Mouse (Mus musculus): Measurements from ENCODE around the gene Kcnh5. TPM values are rescaled to one million over a fixed set of nuclear protein-coding genes. Genes with fewer than 3 reads are reported as not detected.

The Kcnh5 gene
- total RNA-seq, 2 experiments from 2014 or later, result 82.1 to 86.4 TPM

DNA sequence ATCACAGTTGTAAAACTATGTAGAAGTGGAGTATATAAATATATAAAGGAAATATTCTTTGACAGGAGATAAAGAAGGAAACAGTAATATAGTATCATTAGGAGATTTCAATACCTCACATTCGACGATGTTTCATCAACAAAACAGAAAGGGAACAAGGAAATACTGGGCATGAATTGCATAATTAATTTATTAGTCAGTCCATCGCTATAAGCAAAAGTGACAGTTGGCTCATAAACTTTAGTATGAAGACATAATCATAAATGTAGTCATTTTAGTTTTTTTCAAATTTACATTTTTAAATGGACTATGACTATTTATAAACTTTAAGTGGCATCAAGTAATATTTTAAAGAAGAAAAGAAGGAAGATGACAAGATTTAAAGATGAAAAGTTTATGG is 205.9 kb downstream of the Kcnh5 start:
- intact Hi-C loops (cut with DNase I), result no loop called here

DNA sequence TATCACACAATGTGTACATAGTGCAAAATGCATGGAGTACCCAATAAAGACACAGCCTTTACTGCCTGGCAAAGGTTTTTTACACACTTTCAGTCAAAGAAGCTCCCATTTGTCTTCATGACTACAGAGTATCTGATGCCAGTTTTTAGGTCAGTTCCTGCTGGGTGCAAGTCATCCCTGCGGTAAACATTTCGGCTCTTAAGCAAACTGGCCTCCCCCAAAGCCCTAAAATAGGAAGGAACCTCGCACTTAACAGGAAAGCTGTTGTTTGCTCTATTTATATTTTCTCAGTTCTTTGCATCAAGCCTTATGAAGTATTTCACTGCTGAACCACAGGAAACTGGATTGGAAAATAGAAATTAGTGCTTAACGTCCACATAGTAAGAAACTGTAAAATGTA is 207.7 kb downstream of the Kcnh5 start:
- intact Hi-C loops (cut with DNase I), result no loop called here
- no peak for DNase-seq (ENCODE audit: low spot score in 2 of 2)

More for the DNA sequence above, 205.9 kb downstream of the Kcnh5 start:
- DNase-seq (ENCODE audit: low spot score in 2 of 2), result no peak

DNA sequence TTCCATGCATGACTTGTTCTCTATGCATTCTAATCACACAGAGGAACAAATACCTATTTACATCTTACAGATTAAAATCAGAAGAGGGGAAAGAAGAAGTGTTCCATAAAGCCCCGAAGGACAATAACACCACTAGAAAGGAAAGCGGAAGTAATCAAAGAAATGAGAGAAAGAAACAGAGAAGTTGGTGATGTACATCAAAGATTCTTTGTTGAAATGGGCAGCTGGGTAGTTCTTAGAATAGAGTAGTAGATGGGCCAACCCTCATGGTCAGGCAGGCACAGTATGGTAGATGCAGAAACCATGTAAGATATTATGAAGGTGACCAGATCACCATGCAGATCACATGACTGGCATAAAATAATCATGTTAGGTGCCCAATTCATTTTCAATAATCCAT is 210.9 kb downstream of the Kcnh5 start:
- DNase-seq (ENCODE audit: low spot score in 2 of 2), result no peak
- intact Hi-C loops (cut with DNase I), result no loop called here

DNA sequence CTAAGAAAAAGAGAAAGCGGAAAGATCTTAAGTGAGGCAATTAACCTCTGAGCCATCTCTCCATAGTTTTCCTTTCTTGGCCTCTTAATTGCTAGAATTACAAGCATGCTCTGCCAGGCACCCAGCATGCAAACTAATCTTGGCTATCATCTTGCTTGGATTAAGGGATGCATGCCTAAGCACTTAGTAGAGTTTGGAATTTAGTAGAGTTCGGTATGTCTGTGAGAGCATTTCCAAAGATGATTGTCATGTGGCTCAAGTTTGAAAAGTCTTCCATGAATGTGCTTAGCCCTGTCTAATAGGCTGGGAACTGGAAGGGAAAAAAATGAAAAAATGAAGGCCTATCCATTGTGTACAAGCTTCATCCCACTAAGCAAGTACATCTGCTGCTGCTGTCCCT is 224.5 kb downstream of the Kcnh5 start:
- no peak for DNase-seq (ENCODE audit: low spot score in 2 of 2)
- intact Hi-C loops (cut with DNase I), result loop anchor here (10.0 kb wide), 1 partner anchor 618 kb away; no protein-coding TSS in a partner anchor

DNA sequence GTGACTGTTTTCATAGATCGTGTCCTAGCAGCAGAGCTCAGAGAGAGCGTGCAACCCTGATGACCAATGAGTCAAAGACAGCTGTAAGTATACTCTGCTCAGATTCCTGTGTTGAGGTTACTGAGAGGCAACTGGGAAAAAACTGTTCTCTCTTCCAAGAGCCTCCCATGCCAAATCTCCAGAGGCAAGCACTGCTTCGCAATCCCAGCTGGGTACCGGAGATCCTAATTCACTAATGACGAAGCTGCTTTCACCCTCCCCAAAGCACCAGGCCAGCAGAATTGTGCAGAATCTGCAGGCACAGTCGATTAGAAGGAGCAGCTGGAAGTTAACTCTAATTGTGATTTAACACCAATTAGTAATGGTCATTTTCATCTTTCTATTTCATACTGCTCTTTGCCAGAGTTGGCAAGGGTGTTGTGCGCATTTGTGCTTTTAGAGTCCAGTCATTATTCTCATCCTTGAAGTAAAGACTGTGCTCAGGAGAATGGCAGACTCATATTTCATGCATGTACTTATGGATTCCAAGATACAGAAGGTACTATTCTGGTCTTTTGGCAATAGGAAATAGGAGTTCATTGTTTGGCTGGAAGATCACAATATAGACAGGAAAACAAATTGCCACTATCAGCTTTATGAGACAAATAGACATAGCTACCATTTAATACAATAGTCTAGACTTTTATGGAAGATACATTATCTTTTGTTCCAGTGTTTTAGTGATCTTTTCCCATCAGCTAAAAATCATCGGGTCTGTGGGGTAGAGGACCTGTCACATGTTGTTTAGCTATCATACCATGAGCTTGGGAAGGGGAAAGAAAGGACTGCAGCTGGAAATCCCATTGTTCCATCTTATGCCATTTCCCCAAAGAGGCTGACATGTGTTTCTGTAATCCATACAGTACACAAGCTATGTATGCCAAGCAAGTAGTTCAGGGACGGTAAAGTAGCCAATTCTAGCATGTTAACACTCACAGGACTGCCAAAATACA is 225.7 kb downstream of the Kcnh5 start:
- intact Hi-C loops (cut with DNase I), result loop anchor here (10.0 kb wide), 1 partner anchor 617 kb away; no protein-coding TSS in a partner anchor
- DNase-seq (ENCODE audit: low spot score in 2 of 2), result no peak

DNA sequence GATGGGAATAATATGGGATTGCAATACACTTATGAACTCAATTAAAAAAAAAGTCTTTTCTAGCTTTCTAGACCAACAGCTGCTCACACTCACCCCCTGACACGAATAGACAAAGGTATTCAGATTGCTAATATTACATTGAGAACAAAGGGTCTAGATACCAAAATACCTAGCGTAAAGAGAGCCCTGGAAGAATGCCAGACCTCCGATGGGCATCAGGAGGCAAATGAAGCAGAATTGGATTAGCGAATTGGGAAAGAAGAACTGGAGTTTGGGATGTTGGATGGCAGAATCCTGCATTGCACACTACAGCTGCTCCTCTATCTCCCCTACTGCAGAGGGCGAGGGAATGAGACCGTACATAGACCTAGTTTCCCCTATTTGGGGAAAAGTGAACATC is 275.8 kb downstream of the Kcnh5 start:
- DNase-seq (ENCODE audit: low spot score in 2 of 2), result no peak
- intact Hi-C loops (cut with DNase I), result no loop called here

DNA sequence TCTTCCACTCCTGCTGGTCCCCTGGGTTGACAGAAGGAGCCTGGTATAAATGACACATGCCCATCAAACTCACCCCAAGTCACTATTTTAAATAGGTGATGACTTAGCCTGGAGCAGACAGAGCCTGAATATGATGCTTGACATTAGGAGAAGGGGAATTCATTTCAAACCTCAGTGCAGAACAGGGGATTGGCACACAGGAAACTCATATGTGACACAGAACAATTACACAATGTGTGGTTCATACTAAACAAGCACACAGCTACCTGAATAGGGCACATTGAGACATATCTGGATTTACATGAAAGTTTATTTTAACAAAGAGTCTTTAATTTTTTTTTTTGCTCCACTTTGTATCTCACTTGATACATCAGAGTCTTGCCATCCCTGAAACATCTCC is 276.4 kb downstream of the Kcnh5 start:
- intact Hi-C loops (cut with DNase I), result no loop called here
- DNase-seq (ENCODE audit: low spot score in 2 of 2), result no peak

DNA sequence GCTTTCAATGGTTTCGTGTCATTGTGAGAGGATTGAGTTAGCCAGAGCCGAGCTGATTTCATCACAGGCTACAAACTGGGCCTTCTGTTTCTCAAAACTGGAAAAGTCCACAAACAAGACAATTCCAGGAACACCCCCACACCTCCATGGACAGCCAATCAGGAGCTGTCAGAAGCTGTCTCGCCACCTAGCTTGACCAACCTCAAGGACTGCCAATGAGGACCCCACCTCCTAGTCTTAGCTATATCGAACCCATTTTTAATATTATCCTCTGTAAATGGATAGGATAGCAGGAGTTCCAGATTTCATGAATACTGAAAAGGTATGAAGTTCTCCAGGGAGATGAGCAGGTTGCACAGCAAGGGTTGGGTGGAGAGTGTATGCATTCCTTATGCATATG is 278.1 kb downstream of the Kcnh5 start:
- intact Hi-C loops (cut with DNase I), result no loop called here
- DNase-seq (ENCODE audit: low spot score in 2 of 2), result no peak

DNA sequence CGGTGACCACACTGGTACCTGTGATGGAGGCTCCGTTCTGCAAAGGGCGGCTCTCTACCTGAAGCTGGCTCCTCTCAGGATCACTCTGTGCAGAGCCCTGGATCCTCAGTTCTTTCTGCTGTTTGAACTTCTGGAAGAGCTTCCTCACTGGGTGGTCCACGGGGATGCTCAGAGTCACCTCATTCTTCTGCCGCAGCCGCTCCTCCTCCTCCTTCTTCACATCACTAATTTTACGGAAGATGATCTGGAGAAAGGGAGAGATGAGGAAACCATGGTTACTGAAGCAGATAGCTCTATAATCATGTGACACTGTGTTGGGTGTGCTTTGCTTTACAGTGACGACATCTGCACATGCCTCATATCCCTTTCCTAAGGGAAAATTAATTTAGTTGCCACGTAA is 278.9 kb downstream of the Kcnh5 start:
- intact Hi-C loops (cut with DNase I), result no loop called here

DNA sequence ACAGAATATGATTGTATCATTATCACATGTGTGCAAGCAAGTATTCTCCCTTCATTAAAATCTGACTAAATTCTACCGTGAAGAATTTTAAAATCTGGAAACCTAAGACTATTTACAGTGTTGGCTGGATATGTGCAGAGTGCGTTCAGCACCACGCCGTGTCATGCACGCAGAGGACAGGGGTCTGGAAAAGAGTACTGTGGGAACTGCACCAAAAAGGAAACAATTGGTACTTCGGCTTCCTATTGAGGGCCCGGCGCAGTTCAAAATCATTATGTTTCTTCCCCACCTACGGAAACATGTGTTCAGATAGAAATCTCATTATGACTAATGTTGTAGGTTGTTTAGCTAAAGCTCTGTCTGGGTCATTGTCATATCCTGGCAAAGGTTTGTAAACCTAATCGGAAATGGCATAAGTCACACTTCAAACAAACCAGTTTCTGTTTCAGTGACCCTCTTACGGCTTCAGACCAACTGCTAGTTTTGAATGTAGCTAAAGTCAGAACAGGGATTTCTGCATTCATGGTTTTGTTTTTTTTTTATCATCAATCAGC is 282.2 kb downstream of the Kcnh5 start:
- intact Hi-C loops (cut with DNase I), result no loop called here
- no peak for DNase-seq (ENCODE audit: low spot score in 2 of 2)

More for the DNA sequence above, 278.9 kb downstream of the Kcnh5 start:
- DNase-seq (ENCODE audit: low spot score in 2 of 2), result no peak

DNA sequence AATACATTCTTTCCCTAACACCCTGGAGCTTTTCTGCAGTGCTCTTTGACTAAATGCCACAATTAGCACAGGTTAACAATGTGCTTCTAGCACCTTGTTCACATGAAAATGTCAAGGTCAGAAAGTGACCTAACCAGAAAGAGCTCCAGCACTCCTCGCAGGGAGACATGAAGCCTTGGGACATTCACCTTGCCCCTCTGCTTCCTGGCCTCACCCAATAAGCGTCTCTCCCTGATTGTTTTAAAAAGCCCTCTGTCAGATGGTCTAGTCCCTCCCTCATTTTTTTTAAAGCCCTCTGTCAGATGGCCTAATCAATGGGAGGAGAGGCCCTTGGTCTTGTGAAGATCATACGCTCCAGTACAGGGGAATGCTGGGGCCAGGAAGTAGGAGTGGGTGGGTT is 287.7 kb downstream of the Kcnh5 start:
- DNase-seq (ENCODE audit: low spot score in 2 of 2), result no peak
- intact Hi-C loops (cut with DNase I), result no loop called here

DNA sequence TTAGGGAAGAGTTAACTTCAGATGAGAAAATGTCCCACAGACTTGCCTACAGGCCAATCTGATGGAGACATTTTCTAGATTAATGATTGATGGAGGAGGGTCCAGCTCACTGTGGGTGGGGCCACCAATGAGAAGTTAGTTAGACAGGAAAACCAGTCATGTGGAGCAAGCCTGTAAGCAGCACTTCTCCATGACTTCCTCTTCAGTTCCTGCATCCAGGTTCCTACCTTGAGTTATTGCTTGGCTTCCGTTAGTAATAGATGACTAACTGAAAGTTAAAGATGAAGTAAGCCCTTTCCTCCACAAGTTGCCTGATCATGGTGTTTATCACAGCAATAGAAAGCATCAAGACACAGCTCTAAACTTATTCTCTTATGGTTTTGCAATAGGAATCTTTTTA is 290.1 kb downstream of the Kcnh5 start:
- intact Hi-C loops (cut with DNase I), result no loop called here
- no peak for DNase-seq (ENCODE audit: low spot score in 2 of 2)

DNA sequence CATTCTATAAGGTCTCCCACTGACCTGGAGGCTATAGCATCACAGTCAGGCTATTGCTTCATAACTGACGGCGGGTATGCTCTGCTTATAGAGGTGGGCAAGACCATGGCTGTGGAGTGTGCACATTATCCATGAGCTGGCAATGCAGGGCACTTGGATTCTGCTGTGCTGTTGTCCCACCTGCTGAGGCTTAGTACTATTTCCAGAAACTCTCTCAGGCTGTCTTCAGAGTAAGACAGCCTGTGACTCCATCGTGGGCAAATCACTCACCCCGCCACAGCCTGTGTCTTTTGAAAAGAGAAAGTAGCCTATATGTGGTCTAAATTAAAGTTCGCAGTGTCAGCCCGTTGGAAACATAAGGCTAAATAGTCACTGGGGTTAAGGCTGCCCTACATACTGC is 295.8 kb downstream of the Kcnh5 start:
- no peak for DNase-seq (ENCODE audit: low spot score in 2 of 2)
- intact Hi-C loops (cut with DNase I), result no loop called here

DNA sequence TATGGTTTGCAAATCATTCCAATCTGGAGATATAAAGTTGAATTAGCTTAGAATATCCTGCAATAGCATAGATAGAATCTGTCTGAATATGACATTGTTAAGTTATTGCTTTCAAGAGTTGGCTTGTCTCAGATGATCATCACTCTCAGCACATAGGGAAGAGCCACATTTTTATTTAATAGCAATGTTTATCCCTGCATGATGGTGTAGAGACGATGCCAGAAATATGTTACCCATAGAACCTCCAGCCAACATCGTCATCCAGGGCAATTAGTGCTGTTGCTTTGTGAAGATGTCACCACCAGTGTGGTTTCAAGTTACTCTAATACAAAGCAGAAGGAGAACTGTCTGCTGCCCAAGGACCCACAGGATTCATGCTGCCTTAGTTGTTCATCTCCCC is 321.5 kb downstream of the Kcnh5 start:
- intact Hi-C loops (cut with DNase I), result no loop called here
- DNase-seq (ENCODE audit: low spot score in 2 of 2), result no peak

DNA sequence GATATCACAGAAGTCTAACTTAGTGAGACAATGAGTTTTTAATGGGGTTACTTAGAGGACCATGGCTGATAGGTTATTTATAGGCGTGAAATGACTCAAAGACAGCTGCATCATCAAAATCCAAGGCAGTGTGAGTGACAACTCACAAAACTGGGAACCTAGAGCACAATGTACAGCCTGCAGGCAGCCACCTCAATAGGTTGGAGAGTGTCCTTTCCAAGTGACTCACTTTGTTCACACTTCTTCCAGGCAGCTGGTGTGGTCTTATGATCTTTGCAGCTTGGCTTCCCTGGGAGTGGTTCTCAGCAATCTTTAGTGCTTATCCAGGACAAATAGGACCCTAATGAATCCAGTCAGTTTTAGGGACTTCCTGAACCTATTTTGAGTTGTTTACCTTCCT is 322.9 kb downstream of the Kcnh5 start:
- intact Hi-C loops (cut with DNase I), result no loop called here
- DNase-seq (ENCODE audit: low spot score in 2 of 2), result no peak

DNA sequence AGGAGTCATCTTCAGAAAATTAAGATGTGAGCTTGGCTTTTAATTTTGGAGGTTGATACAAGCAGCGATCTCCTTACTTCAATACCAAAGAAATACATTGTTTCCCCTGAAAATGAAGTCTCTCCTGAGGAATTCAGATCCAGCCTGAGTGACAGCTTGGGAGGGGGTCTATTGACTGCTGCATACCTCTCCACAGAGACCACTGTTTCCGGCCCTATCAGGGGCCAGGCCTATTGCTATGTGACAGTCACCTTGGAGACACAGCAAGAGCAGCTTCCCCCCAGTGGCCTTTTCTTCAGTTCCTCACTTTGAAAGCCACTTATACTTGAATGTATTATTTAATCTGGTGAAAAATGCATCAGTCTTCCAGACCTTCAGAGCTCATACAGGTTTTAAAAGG is 326.8 kb downstream of the Kcnh5 start:
- DNase-seq (ENCODE audit: low spot score in 2 of 2), result no peak
- intact Hi-C loops (cut with DNase I), result no loop called here

DNA sequence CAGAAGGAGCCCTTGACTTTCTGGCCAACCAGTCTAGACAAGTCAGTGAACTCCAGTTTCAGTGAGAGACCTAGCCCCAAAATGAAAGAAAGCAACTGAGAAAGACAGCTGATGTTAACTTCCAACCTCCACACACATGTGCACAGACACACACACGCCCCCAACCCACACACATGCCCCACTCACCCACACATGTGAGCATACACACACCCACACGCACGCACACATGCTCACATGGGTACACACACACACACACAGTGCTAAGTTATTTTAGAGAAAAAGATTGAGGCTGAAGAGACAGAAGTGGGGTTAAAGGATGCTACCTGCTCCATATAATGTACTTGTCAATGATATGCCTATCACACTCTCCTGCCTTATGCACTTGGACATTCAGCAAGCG is 327.2 kb downstream of the Kcnh5 start:
- intact Hi-C loops (cut with DNase I), result loop anchor here (10.0 kb wide), 1 partner anchor 325 kb away; the partner anchor contains the start of gene Kcnh5
- no peak for DNase-seq (ENCODE audit: low spot score in 2 of 2)

DNA sequence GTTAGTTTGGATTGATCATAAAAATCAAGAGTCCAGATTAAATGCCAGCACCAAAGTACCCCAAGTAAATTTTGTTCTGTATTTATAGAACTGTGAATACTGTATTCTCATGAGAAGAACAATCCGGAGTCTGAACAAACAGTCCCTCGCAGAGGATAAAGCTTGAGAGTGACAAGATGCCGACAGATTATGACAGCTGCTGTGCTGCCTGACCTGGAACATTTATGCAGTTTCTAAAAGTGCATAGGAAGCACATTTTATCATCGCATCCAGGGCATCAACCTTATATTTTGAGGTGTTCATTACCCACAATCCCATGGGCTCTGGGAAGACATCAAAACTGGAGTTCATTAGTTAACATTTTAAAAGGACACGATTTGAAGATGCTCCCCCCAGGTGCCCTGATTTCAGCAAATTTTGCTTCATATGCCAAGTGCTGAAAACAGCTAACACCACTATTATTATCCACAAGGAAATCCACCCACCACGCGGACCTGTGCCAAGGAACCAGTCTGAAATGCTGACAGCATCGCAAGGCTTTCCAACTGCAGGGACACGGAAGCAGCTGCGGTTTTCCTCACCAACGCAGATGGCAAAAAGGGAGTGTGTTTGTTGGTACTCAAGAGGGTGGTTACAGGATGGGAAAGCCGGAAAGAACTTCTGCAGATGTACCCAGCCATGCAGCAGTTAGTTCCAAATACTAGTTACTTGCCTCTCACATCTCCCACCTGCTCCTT is 328.4 kb downstream of the Kcnh5 start:
- peak; percentile 79 to 89 for DNase-seq (ENCODE audit: low spot score in 2 of 2)
- intact Hi-C loops (cut with DNase I), result loop anchor here (10.0 kb wide), 1 partner anchor 326 kb away; the partner anchor contains the start of gene Kcnh5
